Mouse (Mus musculus): ENCODE data around the gene F3. TPM values are rescaled to one million over a fixed set of nuclear protein-coding genes. Genes with fewer than 3 reads are reported as not detected.

Gene F3
- polyA plus RNA-seq, 1 experiment from 2014 or later, result 4.8 TPM

GRCm38 (mm10) chr3:121777943-121778342, 54.6 kb downstream of the F3 start:
- DNase-seq (ENCODE audit: low spot score, missing footprints) (peak; percentile 92), ATAC-seq (ENCODE audit: low FRiP score) (no peak)
- no peak overlapping the region for H3K9ac ChIP-seq (ENCODE audit: low read length)
- WGBS, result 62% methylated on average over 7 of the region's 7 CpGs
- H3K4me3 ChIP-seq (ENCODE audit: low read depth, low read length), result no peak overlapping the region
- no peak overlapping the region for H3K4me2 ChIP-seq
- no peaks in the 10 kb centered on the region for H3K27me3 ChIP-seq (ENCODE audit: control insufficient read depth, insufficient read depth, low read length)
- H3K4me1 ChIP-seq (ENCODE audit: control insufficient read depth, insufficient read depth, low read length), result no peaks in the 10 kb centered on the region
- no peaks in the 10 kb centered on the region for H3K9me3 ChIP-seq (ENCODE audit: control insufficient read depth, low read length)
- no peaks in the 10 kb centered on the region; the same call in 1 of the 2 replicates for H3K36me3 ChIP-seq (ENCODE audit: control insufficient read depth, insufficient read depth, low read length)
- H3K27ac ChIP-seq (ENCODE audit: low read depth, low read length), result no peak overlapping the region

GRCm38 (mm10) chr3:121783020-121783419, 59.7 kb downstream of the F3 start:
- WGBS, result 89% methylated on average over 6 of the region's 6 CpGs
- ATAC-seq (ENCODE audit: low FRiP score), result no peak

More at GRCm38 (mm10) chr3:121783020-121783419, 59.7 kb downstream of the F3 start:
- H3K4me2 ChIP-seq, result no peak overlapping the region
- no peaks in the 10 kb centered on the region for H3K4me1 ChIP-seq (ENCODE audit: control insufficient read depth, insufficient read depth, low read length)
- DNase-seq (ENCODE audit: low spot score, missing footprints), result no peak
- no peak overlapping the region for H3K9ac ChIP-seq (ENCODE audit: low read length)
- no peak overlapping the region for H3K27ac ChIP-seq (ENCODE audit: low read depth, low read length)
- no peaks in the 10 kb centered on the region for H3K9me3 ChIP-seq (ENCODE audit: control insufficient read depth, low read length)
- no peaks in the 10 kb centered on the region for H3K27me3 ChIP-seq (ENCODE audit: control insufficient read depth, insufficient read depth, low read length)
- 0 out of 2 replicates have a peak, but pooled peaks cover 3% of the 10 kb centered on the region for H3K36me3 ChIP-seq (ENCODE audit: control insufficient read depth, insufficient read depth, low read length)
- H3K4me3 ChIP-seq (ENCODE audit: low read depth, low read length), result no peak overlapping the region

Other genes with a start within 250 kb of the F3 start
- gene Slc44a3, start 191.1 kb upstream of the F3 start, polyA plus RNA-seq (2014; fragmentation: Nextera tagmentation; extraction: Ambion mirVana), result 0.34 and 0.38 TPM in 2 replicates
- not detected in 2 replicates for gene 4930432M17Rik, start 52.8 kb upstream of the F3 start, polyA plus RNA-seq (2014; fragmentation: Nextera tagmentation; extraction: Ambion mirVana)
- gene Abcd3, start 91.8 kb downstream of the F3 start, polyA plus RNA-seq (2014; fragmentation: Nextera tagmentation; extraction: Ambion mirVana), result 58.7 and 60.0 TPM in 2 replicates
- gene Arhgap29, start 229.0 kb downstream of the F3 start, polyA plus RNA-seq (2014; fragmentation: Nextera tagmentation; extraction: Ambion mirVana), result 36.7 and 40.6 TPM in 2 replicates

Data from midbrain, embryonic 11.5 days (tissue).